Mouse (Mus musculus): Measurements from ENCODE around the gene 4930451I11Rik. TPM values are rescaled to one million over a fixed set of nuclear protein-coding genes. Genes with fewer than 3 reads are reported as not detected.

Gene 4930451I11Rik
- total and polyA plus RNA-seq, 3 experiments = not detected

DNA sequence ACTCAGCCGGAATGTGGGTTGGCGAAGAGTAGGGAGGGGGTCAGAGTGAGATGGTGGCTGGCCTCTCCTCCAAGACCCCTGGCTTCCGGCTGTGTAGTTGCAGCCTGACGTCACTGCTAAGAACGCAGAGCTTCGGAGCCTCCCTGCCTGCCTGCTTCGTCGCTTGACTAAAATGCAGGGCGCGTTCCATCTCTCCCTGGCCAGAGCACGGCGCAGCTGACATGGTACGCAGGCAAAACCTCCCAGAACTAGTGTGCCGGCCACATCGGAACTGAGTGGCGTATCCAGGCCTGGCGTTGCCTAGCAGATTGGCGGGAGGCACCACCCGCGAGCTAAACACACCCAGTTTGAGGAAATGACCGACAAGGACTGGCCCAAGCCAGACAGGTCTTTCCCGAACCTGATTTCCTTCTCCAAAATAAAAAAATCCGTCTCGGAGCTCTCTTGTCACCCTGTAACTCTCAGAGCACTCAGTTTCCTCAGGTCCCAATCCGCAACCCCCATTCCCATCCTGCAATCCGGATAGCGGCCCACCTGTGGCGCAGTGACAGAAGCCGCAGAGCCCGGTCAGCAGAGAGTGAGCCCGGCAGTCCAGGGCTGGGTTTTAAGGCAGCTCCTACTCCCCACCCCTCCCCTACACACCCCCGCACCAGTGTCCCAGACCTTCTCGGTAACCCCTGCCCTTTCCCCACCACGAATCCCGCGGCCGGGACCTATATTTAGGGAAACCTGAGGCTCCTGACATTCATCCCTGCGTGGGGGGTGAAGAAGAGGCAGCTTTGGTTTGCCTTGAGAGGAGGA, 31.8 kb downstream of the 4930451I11Rik start (continued):
- peak; percentile 11; the same call in 1 of the 2 replicates for TF ChIP-seq TCF12 (IDR thresholded peaks at IDR 0.05; ENCODE audit: low read depth, low read length)
- no peak for TF ChIP-seq POLR2AphosphoS2 (IDR thresholded peaks at IDR 0.05; ENCODE audit: low read depth, low read length)
- TF ChIP-seq CTCF (conservative IDR thresholded peaks at IDR 0.05 in 1 of 2, IDR thresholded peaks at IDR 0.05 in 1 of 2; ENCODE audit: low read depth in 2 of 2, low read length in 2 of 2) = no peak
- no peak for TF ChIP-seq EP300 (IDR thresholded peaks at IDR 0.05; ENCODE audit: low read length)
- TF ChIP-seq CHD1 (IDR thresholded peaks at IDR 0.05; ENCODE audit: low read depth, low read length) = peak; percentile 68; the same call in 1 of the 2 replicates
- no peak for TF ChIP-seq RCOR1 (conservative IDR thresholded peaks at IDR 0.05; ENCODE audit: low read depth, low read length)
- TF ChIP-seq NELFE (IDR thresholded peaks at IDR 0.05; ENCODE audit: low read depth, low read length) = peak; percentile 49
- TF ChIP-seq PAX5 (IDR thresholded peaks at IDR 0.05; ENCODE audit: low read length) = no peak
- 0 out of 2 replicates have a peak, but pooled peaks have one; percentile 25 for TF ChIP-seq TBP (conservative IDR thresholded peaks at IDR 0.05; ENCODE audit: low read depth, low read length)
- TF ChIP-seq CHD2 (IDR thresholded peaks at IDR 0.05; ENCODE audit: low read length) = 0 out of 2 replicates have a peak, but pooled peaks have one; percentile 6
- peak; percentile 48; the same call in 1 of the 2 replicates for TF ChIP-seq ZMIZ1 (IDR thresholded peaks at IDR 0.05; ENCODE audit: low read depth, low read length)
- no peak for TF ChIP-seq RAD21 (IDR thresholded peaks at IDR 0.05; ENCODE audit: low read depth, low read length)
- no peak for TF ChIP-seq SMC3 (IDR thresholded peaks at IDR 0.05; ENCODE audit: low read depth, low read length)

DNA sequence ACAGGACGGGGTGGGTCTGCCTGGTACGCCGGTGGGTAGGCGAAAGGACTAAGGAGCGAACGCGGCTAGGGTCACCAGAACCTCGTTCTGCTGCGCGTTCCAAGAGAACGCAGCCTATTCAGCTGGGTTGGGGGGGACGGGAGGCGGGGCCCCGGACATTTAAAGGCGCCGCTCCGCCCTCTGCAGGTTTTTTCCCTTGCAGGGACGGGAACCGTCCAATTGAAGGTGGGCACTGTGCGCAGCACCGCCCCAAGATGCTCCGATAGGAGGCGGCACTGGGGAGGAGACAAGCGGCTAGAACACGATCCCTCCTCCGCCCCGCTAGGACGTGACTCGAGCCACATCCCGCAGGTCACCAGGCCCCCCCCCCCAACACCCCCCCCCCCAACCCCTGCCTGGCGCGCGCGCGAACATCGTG, 32.4 kb downstream of the 4930451I11Rik start:
- Histone ChIP-seq H3K4me2 (ENCODE audit: insufficient read depth, low read depth, poor library complexity, severe bottlenecking) (no peak overlapping the region), H3K9me3 (replicated peaks; ENCODE audit: low read length) (no peaks in the 10 kb centered on the region), H3K79me2 (replicated peaks; ENCODE audit: control insufficient read depth, extremely low read depth, insufficient read depth, poor library complexity, severe bottlenecking) (peaks cover 26% of the 10 kb centered on the region), H3K4me1 (ENCODE audit: control insufficient read depth in 1 of 2, insufficient read depth in 2 of 2) (peaks cover 6 to 42% of the 10 kb centered on the region in 2 experiments; a peak in 3 of 4 replicates), H3K4me3 (replicated peaks in 1 of 3; ENCODE audit: low read depth in 2 of 3, low read length in 2 of 3, poor library complexity in 1 of 3) (peak overlapping the region; percentile 80 to 100 (median 95)), H3K36me3 (replicated peaks in 1 of 2; ENCODE audit: control insufficient read depth in 1 of 2, insufficient read depth in 1 of 2, low read length in 1 of 2) (peaks cover 30 to 42% of the 10 kb centered on the region in 2 experiments), H3K27ac (ENCODE audit: insufficient read depth, low read depth) (peak overlapping the region; percentile 99), H3K9ac (ENCODE audit: insufficient read depth, low read depth) (peak overlapping the region; percentile 96), H3K27me3 (replicated peaks) (no peaks in the 10 kb centered on the region)
- peak; percentile 98 for DNase-seq (ENCODE audit: extremely low read depth)
- dilution Hi-C loops (cut with MboI; ENCODE audit: extremely low pct_ligation_motif_present, extremely low pct_unique_long_range_greater_than_20kb, low sequenced_read_pairs) (no loop called here), in situ Hi-C loops (cut with MboI; ENCODE audit: low pct_ligation_motif_present, low pct_unique_long_range_greater_than_20kb, low sequenced_read_pairs) (no loop called here)
- TF ChIP-seq MXI1 (IDR thresholded peaks at IDR 0.05; ENCODE audit: low read depth, low read length) (no peak; the same call in 1 of the 2 replicates), HCFC1 (IDR thresholded peaks at IDR 0.05; ENCODE audit: low read depth, low read length) (no peak), UBTF (IDR thresholded peaks at IDR 0.05; ENCODE audit: low read depth, low read length) (no peak), MAFK (IDR thresholded peaks at IDR 0.05; ENCODE audit: insufficient replicate concordance, low read length) (no peak), SMC3 (IDR thresholded peaks at IDR 0.05; ENCODE audit: low read depth, low read length) (no peak), PAX5 (IDR thresholded peaks at IDR 0.05; ENCODE audit: low read length) (no peak), RAD21 (IDR thresholded peaks at IDR 0.05; ENCODE audit: low read depth, low read length) (no peak), CTCF (conservative IDR thresholded peaks at IDR 0.05 in 1 of 2, IDR thresholded peaks at IDR 0.05 in 1 of 2; ENCODE audit: low read depth in 2 of 2, low read length in 2 of 2) (no peak; a peak in 1 of 4 replicates), TBP (conservative IDR thresholded peaks at IDR 0.05; ENCODE audit: low read depth, low read length) (peak; percentile 95), MAX (IDR thresholded peaks at IDR 0.05; ENCODE audit: low read length) (no peak), E2F4 (IDR thresholded peaks at IDR 0.05; ENCODE audit: insufficient replicate concordance, low read depth, low read length) (no peak), CHD2 (IDR thresholded peaks at IDR 0.05; ENCODE audit: low read length) (0 out of 2 replicates have a peak, but pooled peaks have one; percentile 29), RCOR1 (conservative IDR thresholded peaks at IDR 0.05; ENCODE audit: low read depth, low read length) (0 out of 2 replicates have a peak, but pooled peaks have one; percentile 5), KAT2A (IDR thresholded peaks at IDR 0.05; ENCODE audit: insufficient replicate concordance, low read length) (no peak), NRF1 (IDR thresholded peaks at IDR 0.05; ENCODE audit: low read depth, low read length) (peak; percentile 73), USF1 (IDR thresholded peaks at IDR 0.05; ENCODE audit: low read depth, low read length) (no peak), SIN3A (IDR thresholded peaks at IDR 0.05; ENCODE audit: low read length) (peak; percentile 40), BHLHE40 (IDR thresholded peaks at IDR 0.05; ENCODE audit: low read depth, low read length) (no peak; the same call in 1 of the 2 replicates), MYC (IDR thresholded peaks at IDR 0.05; ENCODE audit: low read depth, low read length) (no peak), JUN (IDR thresholded peaks at IDR 0.05; ENCODE audit: insufficient read depth, low read depth, low read length) (no peak), TCF12 (IDR thresholded peaks at IDR 0.05; ENCODE audit: low read depth, low read length) (peak; percentile 76), USF2 (conservative IDR thresholded peaks at IDR 0.05; ENCODE audit: low read depth, low read length) (no peak), NELFE (IDR thresholded peaks at IDR 0.05; ENCODE audit: low read depth, low read length) (peak; percentile 97), IRF4 (IDR thresholded peaks at IDR 0.05; ENCODE audit: low read depth, low read length) (0 out of 2 replicates have a peak, but pooled peaks have one; percentile 5), ZKSCAN1 (IDR thresholded peaks at IDR 0.05; ENCODE audit: borderline replicate concordance, low read depth, low read length) (no peak), GABPA (IDR thresholded peaks at IDR 0.05; ENCODE audit: insufficient replicate concordance, low read depth, low read length) (no peak), ZNF384 (IDR thresholded peaks at IDR 0.05; ENCODE audit: low read depth, low read length) (peak; percentile 82), MAZ (IDR thresholded peaks at IDR 0.05; ENCODE audit: low read depth, low read length) (no peak; the same call in 1 of the 2 replicates), ZC3H11A (IDR thresholded peaks at IDR 0.05; ENCODE audit: low read depth, low read length) (no peak), EP300 (IDR thresholded peaks at IDR 0.05; ENCODE audit: low read length) (no peak)

Measured in CH12.LX (cell line).